Mouse (Mus musculus): ENCODE measurements at regions not wholly inside any gene's neighbourhood (a gene's known extent, or its start where the extent isn't known, plus 50 kb on each side); places are given as distances from the start of the nearest gene placed in this dataset.

DNA sequence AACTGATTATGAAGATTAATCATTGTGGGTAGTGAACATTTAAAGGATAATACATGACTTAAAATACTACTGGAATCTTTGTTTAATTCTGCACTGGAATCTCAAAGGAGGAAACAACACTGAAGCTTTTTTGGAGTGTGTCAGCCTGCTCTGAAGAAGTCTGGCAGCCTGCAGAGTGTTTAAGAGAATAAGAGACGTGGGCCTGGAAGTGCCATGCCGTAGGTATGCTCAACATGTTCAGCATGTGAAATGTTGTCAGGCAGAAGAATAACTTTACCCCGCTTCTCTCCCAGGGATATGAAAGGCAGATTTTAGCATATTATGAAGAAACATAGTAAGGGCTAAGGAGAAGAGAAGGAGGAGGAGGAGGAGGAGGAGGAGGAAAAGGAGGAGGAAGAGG is 189.6 kb upstream of the Nrp1 start:
- Histone ChIP-seq H3K9ac (no peak overlapping the region), H3K27ac (no peak overlapping the region), H3K36me3 (no peaks in the 10 kb centered on the region), H3K4me3 (no peak overlapping the region), H3K4me2 (no peak overlapping the region), H3K27me3 (no peaks in the 10 kb centered on the region), H3K4me1 (no peaks in the 10 kb centered on the region), H3K9me3 (no peaks in the 10 kb centered on the region)
- ATAC-seq (ENCODE audit: insufficient number of reproducible peaks, insufficient read depth, low FRiP score, low TSS enrichment, low read depth), result no peak
- 83% methylated on average over 3 of the region's 3 CpGs for WGBS

DNA sequence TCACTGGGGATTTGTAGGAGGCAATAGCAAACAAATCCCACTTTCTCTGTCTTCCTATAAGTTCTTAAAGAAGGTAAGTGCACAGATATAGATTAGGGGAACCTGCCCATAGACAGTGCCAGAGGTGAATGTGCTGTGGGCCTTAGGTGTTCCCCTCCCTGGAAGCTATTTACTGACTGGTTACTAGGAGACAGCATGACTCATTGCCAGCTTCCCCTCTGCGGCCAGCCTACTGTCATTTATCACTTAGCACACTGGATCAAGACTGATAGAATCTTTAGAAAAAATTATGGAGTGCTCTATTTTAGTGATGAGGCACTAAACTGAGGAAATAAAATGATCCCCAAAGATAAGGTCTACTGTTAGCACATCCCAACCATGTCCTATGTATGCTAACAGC is 187.3 kb upstream of the Nrp1 start:
- Histone ChIP-seq H3K27ac (no peak overlapping the region), H3K4me3 (no peak overlapping the region), H3K4me1 (no peaks in the 10 kb centered on the region), H3K27me3 (no peaks in the 10 kb centered on the region), H3K36me3 (no peaks in the 10 kb centered on the region), H3K4me2 (no peak overlapping the region), H3K9me3 (no peaks in the 10 kb centered on the region), H3K9ac (no peak overlapping the region)
- ATAC-seq (ENCODE audit: insufficient number of reproducible peaks, insufficient read depth, low FRiP score, low TSS enrichment, low read depth), result no peak
- 71% methylated on average over 1 of the region's 1 CpGs for WGBS

DNA sequence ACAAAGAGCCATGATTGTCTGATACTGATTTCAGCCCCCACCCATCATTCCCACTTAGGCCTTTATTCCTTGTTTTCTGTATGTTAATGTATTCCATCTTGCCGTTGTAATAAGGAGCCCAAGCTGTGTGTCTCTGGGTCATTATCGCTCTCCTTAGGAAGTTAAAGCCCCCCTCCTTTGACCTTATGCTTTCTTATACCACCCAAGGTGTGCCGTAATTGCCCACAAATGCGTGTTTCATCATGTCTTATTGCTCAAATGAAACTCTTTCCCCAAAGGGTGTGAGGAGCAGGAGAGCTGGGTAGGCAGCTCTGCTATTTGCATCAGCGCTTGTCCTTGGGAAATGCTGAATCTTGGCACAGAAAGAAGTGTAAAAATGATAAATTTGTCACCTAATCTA is 178.2 kb upstream of the Nrp1 start:
- no peak for ATAC-seq (ENCODE audit: insufficient number of reproducible peaks, insufficient read depth, low FRiP score, low TSS enrichment, low read depth)
- H3K27me3 ChIP-seq, result no peaks in the 10 kb centered on the region
- H3K9me3 ChIP-seq, result no peaks in the 10 kb centered on the region
- no peak overlapping the region for H3K27ac ChIP-seq
- H3K4me3 ChIP-seq, result no peak overlapping the region
- no peak overlapping the region for H3K9ac ChIP-seq
- no peaks in the 10 kb centered on the region for H3K4me1 ChIP-seq
- WGBS, result 66% methylated on average over 5 of the region's 5 CpGs
- no peak overlapping the region for H3K4me2 ChIP-seq
- no peaks in the 10 kb centered on the region for H3K36me3 ChIP-seq

DNA sequence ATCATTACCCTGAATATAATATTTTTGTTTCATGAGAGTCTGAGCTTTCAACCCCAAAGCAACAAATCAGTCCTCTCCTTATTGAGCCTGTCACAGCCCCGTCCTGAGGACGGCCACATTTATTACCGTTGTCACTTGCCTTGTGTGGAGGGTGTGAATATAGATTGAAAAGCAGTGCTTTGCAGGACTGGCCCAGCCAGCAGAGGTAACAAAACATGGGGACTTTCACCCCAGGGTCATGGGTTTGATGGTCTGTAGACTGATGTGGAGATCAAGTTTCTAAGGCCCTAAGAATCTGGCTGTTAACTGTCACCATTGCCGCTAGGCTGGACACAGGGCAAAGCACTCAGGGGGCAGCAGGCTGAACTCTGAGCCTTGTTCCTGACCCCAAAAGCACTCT is 175.3 kb upstream of the Nrp1 start:
- no peaks in the 10 kb centered on the region for H3K9me3 ChIP-seq
- H3K36me3 ChIP-seq, result no peaks in the 10 kb centered on the region
- H3K27ac ChIP-seq, result no peak overlapping the region
- no peak overlapping the region for H3K9ac ChIP-seq
- H3K4me3 ChIP-seq, result no peak overlapping the region
- no peaks in the 10 kb centered on the region for H3K27me3 ChIP-seq
- no peak for ATAC-seq (ENCODE audit: insufficient number of reproducible peaks, insufficient read depth, low FRiP score, low TSS enrichment, low read depth)
- WGBS, result 60% methylated on average over 4 of the region's 4 CpGs
- H3K4me1 ChIP-seq, result no peaks in the 10 kb centered on the region
- no peak overlapping the region for H3K4me2 ChIP-seq

DNA sequence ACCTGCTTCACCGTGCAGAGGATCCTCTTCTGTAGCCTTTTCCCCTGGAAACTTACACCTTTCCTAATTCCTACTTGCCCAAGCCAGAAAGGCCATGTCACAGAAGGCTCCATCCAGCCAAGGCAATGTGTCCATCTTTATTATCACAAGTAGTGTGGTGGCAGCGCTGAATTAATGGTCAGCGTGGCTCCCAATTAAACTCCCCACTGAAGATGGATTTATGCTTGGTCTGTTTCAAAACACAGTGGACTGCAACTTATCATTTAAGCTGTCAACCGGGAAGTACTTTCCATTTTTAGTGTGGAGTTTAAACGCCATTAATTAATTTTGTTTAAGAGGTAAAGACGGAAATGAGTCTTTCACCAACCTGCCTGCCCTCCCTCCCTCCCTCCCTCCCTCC is 170.1 kb upstream of the Nrp1 start:
- Histone ChIP-seq H3K4me3 (no peak overlapping the region), H3K27ac (no peak overlapping the region), H3K27me3 (no peaks in the 10 kb centered on the region), H3K9me3 (no peaks in the 10 kb centered on the region), H3K4me1 (no peaks in the 10 kb centered on the region), H3K9ac (no peak overlapping the region), H3K4me2 (no peak overlapping the region), H3K36me3 (no peaks in the 10 kb centered on the region)
- no peak for ATAC-seq (ENCODE audit: insufficient number of reproducible peaks, insufficient read depth, low FRiP score, low TSS enrichment, low read depth)
- 84% methylated on average over 6 of the region's 6 CpGs for WGBS

DNA sequence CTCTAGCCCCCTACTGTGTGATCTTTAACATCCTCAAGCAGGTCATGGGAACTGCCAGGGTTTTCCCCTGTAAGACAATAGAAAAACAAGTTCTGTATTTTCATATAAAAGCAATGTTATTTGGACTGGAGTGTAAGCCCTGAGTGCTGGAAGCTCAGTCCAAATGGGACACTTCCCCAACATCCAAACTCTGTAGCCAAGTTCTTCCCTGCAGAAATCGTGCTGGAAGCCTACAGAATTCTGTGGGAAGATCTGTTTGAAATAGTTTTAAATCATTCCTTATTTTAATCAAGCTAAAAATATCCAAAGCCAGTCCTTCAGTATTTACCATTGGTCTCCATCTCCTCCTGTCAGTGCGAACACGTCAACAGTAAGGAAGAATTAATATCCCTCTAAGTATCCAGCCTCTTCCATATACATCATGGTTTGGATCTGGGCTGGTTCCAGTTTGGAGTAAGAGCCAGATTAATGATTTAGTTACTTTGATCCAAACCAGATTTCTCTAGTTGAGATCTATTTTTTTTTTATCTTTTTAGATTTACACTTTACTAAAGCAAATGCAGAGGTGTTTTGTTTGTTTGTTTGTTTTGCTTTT is 165.0 kb upstream of the Nrp1 start:
- Histone ChIP-seq H3K27me3 (no peaks in the 10 kb centered on the region), H3K4me2 (no peak overlapping the region), H3K4me1 (no peaks in the 10 kb centered on the region), H3K27ac (no peak overlapping the region), H3K9me3 (no peaks in the 10 kb centered on the region), H3K4me3 (no peak overlapping the region), H3K9ac (no peak overlapping the region), H3K36me3 (no peaks in the 10 kb centered on the region)
- ATAC-seq (ENCODE audit: insufficient number of reproducible peaks, insufficient read depth, low FRiP score, low TSS enrichment, low read depth), result no peak
- 69% methylated on average over 3 of the region's 3 CpGs for WGBS

DNA sequence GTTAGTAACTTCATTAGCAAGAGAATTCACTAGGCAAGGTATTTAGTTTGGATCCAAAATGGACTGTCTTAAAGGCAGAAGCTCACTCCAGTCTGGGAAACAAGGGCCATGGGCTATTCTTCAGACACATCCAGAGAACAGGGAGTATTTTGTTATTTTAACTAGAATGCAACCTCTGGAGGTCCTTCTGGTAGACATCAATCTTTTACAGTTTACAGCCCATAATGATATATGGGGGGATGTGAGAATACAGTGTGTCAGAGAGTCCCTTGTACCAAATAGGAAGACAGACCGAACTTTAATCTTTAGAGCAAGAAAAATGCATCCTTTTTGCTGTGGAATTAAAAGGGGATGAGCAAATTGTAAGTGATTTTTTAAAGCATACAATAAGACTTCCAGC is 157.6 kb upstream of the Nrp1 start:
- H3K9ac ChIP-seq, result no peak overlapping the region
- no peaks in the 10 kb centered on the region for H3K36me3 ChIP-seq
- H3K4me3 ChIP-seq, result no peak overlapping the region
- no peak overlapping the region for H3K4me2 ChIP-seq
- no peaks in the 10 kb centered on the region for H3K4me1 ChIP-seq
- H3K27ac ChIP-seq, result no peak overlapping the region
- H3K27me3 ChIP-seq, result no peaks in the 10 kb centered on the region
- no peak for ATAC-seq (ENCODE audit: insufficient number of reproducible peaks, insufficient read depth, low FRiP score, low TSS enrichment, low read depth)
- no peaks in the 10 kb centered on the region for H3K9me3 ChIP-seq
- WGBS, result 91% methylated on average over 1 of the region's 1 CpGs

DNA sequence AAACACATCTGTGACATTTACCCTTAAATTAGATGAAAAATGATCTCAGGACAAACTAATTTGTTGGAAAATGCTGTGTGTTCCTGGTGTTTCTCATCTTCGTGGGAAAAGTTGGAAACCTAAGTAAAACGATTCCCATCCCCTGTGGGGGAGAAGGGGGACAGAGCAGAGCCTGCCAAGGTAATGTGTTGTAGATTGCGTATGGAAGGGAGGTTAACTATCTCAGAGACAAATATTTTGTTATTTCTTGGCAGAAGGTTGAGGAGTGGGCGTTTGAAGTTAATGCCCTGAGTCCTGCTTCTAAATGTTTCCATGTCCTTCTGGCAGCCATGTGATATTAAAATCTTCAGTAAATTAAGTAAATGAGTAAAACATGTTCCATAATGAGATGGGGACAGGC is 156.8 kb upstream of the Nrp1 start:
- Histone ChIP-seq H3K9me3 (no peaks in the 10 kb centered on the region), H3K4me3 (no peak overlapping the region), H3K4me1 (no peaks in the 10 kb centered on the region), H3K36me3 (no peaks in the 10 kb centered on the region), H3K9ac (no peak overlapping the region), H3K4me2 (no peak overlapping the region), H3K27me3 (no peaks in the 10 kb centered on the region), H3K27ac (no peak overlapping the region)
- ATAC-seq (ENCODE audit: insufficient number of reproducible peaks, insufficient read depth, low FRiP score, low TSS enrichment, low read depth), result no peak
- WGBS, result 28% methylated on average over 4 of the region's 4 CpGs

DNA sequence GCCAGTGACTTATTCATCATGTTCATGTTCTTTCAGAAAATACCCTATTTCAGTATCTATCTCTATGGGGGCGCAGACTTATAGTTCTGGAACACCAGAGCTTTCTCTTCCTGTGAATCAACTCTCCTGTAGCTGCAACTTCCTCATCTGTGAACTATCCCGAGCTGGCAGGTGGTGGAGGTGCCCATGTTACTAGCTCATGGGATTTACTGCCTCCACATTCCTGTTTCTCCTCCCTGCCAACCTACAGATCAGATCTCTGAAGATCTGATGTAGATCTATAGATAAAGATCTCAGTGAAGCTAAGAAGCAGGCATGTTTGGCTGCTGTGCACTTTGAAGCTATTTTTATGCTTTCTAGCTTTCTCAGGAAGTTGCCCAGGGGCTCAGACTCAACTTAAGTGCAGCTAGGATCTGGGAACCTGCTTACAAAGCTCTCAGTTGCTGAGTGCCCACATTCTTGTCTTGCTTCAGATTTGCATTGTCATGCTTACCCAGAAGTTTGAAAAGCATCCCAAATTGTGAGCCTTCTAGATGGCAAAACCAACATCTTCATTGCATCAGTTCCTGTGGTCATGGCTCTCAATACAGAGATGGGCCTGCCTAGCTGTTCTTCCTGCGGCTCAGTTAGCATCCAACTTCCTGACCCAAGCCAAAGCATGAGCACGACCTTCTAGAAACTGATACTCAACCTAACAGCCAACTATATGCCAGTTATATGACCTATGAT is 156.1 kb upstream of the Nrp1 start:
- no peak for ATAC-seq (ENCODE audit: insufficient number of reproducible peaks, insufficient read depth, low FRiP score, low TSS enrichment, low read depth)
- 73% methylated on average over 4 of the region's 4 CpGs for WGBS

DNA sequence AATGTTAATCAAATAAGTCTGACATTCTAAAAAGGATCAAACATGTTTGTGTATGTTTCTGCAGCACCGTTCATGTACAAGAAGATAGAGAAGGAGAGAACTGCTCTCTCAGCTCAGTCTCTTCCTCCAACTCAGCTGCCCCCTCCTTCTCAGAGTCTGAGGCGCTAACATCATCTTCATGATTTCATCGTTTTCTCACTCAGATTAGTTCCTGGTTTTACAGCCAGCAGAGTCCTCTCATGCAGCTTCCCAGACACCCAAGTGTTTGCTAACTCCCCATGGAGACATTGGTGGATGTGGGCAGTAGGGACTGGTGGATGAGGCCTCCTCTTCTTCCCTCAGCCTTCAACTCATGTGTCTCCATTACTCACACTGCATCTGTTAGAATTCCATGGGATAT is 153.6 kb upstream of the Nrp1 start:
- Histone ChIP-seq H3K9ac (no peak overlapping the region), H3K4me2 (no peak overlapping the region), H3K36me3 (no peaks in the 10 kb centered on the region), H3K27me3 (no peaks in the 10 kb centered on the region), H3K4me3 (no peak overlapping the region), H3K9me3 (no peaks in the 10 kb centered on the region), H3K4me1 (no peaks in the 10 kb centered on the region), H3K27ac (no peak overlapping the region)
- WGBS, result 88% methylated on average over 3 of the region's 3 CpGs
- no peak for ATAC-seq (ENCODE audit: insufficient number of reproducible peaks, insufficient read depth, low FRiP score, low TSS enrichment, low read depth)

More for the DNA sequence above, 156.1 kb upstream of the Nrp1 start:
- Histone ChIP-seq H3K27me3 (no peaks in the 10 kb centered on the region), H3K27ac (no peak overlapping the region), H3K4me2 (no peak overlapping the region), H3K4me1 (no peaks in the 10 kb centered on the region), H3K9me3 (no peaks in the 10 kb centered on the region), H3K4me3 (no peak overlapping the region), H3K36me3 (no peaks in the 10 kb centered on the region), H3K9ac (no peak overlapping the region)

DNA sequence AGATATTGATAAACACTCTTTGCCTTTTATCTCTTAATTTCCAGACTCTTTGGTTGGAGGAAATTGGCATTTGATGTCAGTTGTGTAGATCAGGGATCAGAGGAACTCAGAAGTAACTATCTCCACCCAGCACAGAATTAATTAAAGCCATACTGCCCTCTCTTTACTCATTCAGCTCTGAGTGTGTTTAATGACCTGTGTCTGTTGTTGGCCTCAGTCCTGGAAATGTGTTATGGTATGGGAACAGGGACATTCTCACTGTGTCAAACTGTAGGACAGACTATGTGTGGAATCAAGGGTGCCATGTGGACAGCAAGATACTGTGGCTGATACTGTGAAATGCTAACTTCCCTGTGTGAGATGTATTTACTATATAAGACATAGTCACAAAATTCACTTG is 151.3 kb upstream of the Nrp1 start:
- ATAC-seq (ENCODE audit: insufficient number of reproducible peaks, insufficient read depth, low FRiP score, low TSS enrichment, low read depth), result no peak

DNA sequence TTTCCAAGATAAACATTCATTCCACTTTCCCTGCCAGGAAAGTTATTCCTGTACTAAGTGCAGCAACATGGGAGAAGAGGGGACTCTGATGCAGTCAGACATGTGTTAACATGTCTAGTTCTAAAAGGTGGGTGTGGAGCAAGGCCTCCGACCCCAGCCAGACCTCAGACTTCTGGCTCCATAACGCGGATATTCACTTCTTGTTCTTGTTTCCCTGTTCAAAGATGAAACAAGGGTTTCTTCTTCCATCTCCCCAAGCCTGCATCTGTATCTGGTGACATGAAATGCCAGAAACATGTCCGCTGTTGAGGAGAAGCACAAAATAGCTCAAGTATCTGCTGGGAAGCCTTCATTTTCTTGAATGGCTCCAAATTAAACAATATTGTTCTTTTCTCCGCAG is 147.6 kb upstream of the Nrp1 start:
- Histone ChIP-seq H3K9me3 (no peaks in the 10 kb centered on the region), H3K4me1 (0 out of 2 replicates have a peak, but pooled peaks cover 3% of the 10 kb centered on the region), H3K36me3 (no peaks in the 10 kb centered on the region), H3K27ac (no peak overlapping the region; the same call in 1 of the 2 replicates), H3K4me3 (no peak overlapping the region), H3K9ac (no peak overlapping the region), H3K4me2 (no peak overlapping the region), H3K27me3 (no peaks in the 10 kb centered on the region)
- WGBS, result 65% methylated on average over 5 of the region's 5 CpGs
- no peak for ATAC-seq (ENCODE audit: insufficient number of reproducible peaks, insufficient read depth, low FRiP score, low TSS enrichment, low read depth)

More for the DNA sequence above, 151.3 kb upstream of the Nrp1 start:
- Histone ChIP-seq H3K9ac (no peak overlapping the region), H3K4me2 (no peak overlapping the region), H3K27me3 (no peaks in the 10 kb centered on the region), H3K27ac (no peak overlapping the region), H3K36me3 (no peaks in the 10 kb centered on the region), H3K4me1 (0 out of 2 replicates have a peak, but pooled peaks cover 3% of the 10 kb centered on the region), H3K9me3 (no peaks in the 10 kb centered on the region), H3K4me3 (no peak overlapping the region)
